Mouse (Mus musculus): ENCODE measurements around the gene Srpk2.
"Not testable (repeated sequence)": the region's sequence is repeated elsewhere in the genome, so short reads cannot be mapped to it uniquely, and the experiment has no call there.

The Srpk2 gene

GRCm38 (mm10) chr5:23604036-23604705 lies 80.2 kb downstream of the Srpk2 start:
- DNase-seq, result no peak

DNA sequence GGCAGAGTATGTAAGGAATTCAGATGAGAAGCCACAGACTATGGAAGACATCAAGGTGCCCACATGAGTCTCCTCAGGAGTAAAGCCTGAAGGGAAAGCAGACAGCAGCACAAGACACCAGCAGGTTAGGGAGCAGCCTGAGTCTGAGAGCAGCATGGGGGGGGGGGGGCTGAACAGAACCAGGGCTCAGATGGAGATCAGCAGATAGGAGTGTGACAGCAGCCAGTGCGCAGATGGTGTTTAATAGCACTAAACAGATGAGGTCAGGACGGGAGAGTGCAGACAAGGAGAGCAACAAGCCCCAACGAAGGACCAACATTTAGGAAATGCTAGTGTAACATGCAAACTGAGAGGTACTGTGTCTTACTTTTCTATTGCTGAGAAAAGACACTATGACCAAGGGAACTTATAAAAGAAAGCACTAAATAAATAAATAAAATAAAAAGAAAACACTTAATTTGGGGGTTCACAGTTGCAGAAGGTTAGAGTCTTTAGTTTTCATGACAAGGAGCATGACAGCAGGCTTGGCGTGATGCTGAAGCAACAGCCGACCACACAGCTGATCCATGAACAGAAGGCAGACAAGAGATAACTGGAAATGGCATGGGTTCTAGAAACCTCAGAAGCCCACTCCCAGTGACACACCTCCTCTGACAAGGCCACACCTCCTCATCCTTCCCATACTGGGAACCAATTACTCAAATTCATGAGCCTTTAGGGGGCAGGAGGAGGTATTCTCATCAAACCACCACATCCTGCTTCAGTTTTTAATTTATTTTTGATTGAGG lies 84.5 kb downstream of the Srpk2 start:
- DNase-seq, result peak; percentile 63 to 65

GRCm38 (mm10) chr5:23599171-23599570 lies 85.2 kb downstream of the Srpk2 start:
- peak; percentile 55 to 58 for DNase-seq

DNA sequence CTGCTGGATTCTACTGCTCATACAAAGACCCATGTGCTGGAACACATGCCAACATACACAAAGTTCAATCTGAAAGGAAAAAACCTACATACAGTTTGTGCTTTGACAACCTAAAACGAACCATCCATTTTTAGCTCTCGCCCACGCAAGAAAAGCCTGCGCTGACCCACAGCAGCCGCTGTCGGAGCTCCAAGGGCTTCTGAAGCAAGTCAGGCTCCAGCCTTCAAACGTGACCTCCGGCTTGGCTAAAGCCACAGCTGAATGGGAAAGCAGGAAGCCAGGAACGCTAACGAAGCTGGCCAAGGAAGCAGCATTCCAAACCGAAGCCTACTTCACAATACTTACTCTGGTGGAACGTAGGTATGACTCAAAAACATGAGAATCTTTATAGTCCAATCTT lies 85.9 kb downstream of the Srpk2 start:
- peak; percentile 59 for DNase-seq

- no peak for DNase-seq
These were observed 86.4 kb downstream of the Srpk2 start for GRCm38 (mm10) chr5:23597999-23598398.

GRCm38 (mm10) chr5:23597260-23597864 lies 87.1 kb downstream of the Srpk2 start:
- DNase-seq, result no peak

GRCm38 (mm10) chr5:23596326-23596965 lies 88.0 kb downstream of the Srpk2 start:
- DNase-seq, result no peak

GRCm38 (mm10) chr5:23590298-23590697 lies 94.1 kb downstream of the Srpk2 start:
- DNase-seq, result not testable (repeated sequence)

DNA sequence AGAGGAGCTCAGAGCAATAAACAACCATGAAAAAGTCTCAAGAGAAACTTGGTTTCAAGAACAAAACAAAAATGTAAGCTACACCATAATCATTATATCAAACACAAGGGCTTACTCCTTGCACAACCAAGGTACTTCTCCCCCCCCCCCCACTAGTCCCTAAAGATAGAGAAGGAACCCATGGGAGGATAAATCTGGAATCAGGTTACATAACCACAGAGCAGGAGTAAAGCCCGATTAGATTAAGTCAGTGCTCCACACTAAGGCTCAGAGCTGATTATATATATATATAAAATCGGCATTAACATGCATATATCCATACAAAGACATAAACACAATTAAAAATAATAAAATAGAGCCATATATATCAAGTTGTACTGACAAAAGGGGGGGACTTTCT lies 96.8 kb downstream of the Srpk2 start:
- DNase-seq, result no peak

DNA sequence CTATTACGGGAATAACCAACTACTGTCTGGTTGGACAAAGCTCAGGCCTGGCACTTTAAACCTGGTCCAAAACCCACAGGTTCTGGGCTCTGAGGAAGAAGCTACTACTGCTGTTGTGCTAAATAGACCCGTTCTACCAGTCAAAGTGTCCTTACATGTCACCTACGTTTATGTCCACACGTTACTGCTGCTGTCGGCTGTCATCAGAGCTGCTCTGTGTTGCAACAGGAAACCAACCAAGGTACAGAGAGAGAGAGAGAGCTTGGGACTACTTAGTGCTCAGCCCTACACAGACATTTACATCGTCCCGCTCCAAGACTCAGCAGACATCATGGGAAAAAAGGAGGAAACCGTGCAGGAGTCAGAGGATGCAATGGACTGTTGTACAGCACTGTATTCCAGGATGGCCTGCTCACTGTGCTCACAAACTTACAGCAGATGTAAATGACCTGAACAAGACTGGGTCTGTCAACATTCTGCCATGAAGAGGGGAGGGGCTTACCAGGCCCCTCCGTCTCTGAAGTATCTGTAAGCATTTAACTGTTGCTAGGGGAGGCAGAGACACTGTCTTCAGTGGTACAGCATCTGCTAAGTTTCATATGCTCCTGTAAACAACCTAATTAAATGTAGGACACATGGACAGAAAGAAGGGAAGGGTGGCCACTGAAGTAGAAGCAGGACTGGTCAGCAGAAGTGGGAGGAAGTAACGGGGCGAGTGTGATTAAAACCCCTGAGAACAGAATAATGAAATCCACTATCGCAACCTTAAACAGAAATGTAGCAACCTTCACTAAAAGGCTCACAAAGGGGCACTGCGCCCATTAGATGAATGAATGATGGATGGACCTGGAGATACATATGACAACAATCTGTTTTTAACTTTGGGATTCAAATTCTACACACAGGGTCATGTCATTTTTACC lies 97.6 kb downstream of the Srpk2 start:
- DNase-seq, result no peak

DNA sequence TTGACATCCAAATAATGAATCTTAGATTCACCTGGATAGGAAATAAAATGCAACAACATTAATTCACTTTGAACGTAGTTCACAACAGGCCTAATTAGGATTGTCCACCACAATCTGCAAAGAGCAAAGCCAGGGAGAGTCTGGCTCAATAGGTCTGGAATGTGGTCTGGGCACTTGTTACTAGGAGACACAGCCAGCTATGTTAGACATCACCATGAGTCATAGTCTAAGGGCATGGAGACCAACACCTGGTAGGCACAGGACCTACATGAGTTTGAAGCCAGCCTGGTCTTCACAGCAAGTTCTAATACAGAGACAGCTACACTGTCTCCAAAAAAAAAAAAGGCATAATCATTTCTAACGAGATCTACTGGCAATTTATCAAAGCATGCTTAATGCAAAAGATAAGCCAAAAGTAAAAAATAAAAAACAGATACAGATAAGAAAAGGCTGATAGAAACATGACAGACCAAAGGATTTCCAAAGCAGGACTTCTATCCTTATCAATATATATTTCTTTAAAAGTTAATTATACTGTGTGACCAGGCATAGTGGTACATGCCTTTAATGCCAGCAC lies 102.8 kb downstream of the Srpk2 start:
- no peak for DNase-seq

DNA sequence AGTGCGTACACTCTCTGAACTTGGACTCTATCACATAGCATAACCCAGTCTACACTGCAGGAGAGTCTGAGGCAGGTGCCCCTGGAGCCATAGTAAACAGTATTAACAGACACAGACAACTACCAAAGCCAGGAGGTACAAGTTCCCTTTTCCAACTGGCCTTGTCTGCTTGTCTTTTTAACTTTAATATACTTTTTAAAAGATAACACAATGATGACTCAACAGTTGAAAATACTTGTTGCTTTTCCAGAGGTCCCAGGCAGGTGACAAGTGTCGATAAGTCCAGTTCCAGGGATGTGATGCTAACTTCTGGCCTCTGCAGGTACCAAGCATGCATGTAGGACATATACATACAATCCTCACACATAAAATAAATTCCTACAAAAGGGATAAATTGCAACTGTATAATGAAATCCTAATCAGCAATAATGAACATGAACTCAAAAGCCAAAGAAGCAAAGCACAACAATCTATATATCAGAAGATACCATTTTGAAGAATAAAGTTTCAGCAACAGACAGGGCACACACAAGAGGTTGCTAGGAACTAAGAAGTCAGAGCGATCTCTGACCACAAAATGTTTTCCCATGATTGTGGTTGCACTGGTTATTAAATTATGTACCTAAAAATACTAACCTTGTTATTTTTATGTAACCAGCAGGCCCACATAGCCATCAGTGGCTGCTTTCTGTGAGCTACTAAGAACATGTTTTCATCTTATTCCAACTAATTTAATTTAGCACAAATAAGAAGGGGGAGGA lies 105.1 kb downstream of the Srpk2 start:
- no peak for DNase-seq

- DNase-seq, result no peak
These were observed 106.0 kb downstream of the Srpk2 start for GRCm38 (mm10) chr5:23578322-23578957.

- DNase-seq, result peak; percentile 49 to 54
These were observed 106.6 kb downstream of the Srpk2 start for GRCm38 (mm10) chr5:23577847-23578246.

GRCm38 (mm10) chr5:23576336-23577094 lies 107.9 kb downstream of the Srpk2 start:
- no peak for DNase-seq

- no peak for DNase-seq
These were observed 110.5 kb downstream of the Srpk2 start for GRCm38 (mm10) chr5:23573942-23574341.

DNA sequence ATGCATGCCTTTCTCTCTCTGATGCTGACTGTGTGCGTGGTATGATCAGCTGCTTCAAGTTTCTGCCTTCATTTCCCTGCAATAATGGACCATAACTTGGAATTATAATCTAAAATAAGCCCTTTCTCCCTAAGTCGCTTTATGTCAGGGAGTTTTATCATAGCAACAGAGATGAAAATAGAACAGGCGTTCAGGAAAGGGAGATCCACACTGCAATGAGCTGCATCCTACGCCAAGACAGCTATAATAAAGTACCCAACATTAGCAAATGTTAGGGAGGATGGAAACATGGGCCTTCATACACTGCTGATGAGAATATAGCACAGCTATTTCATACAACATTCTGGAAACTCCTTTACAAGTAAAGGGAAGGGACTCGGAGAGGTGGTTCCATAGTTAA lies 116.2 kb downstream of the Srpk2 start:
- no peak for DNase-seq

DNA sequence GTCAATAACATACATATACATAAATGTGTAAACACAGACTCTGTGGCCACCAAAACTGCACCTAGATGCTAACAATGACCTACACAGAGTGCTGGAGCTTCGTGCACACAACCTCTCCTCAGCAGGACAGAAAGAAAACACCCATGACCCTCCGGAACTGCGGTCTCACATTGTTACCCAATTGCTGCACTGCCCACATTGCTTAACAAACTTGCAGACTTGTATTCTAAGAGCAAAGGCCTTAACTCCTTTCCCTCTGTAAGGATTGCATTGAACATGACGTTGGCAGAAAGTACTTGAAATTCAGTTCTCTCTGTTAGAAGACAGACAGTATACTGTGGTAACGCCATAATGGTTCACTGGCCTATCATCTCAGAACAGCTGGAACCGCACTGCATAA lies 118.0 kb downstream of the Srpk2 start:
- DNase-seq, result no peak

- no peak for DNase-seq
These were observed 121.9 kb downstream of the Srpk2 start for GRCm38 (mm10) chr5:23562278-23563060.
